Mouse (Mus musculus) urinary bladder, postnatal 10 days (tissue): Measurements from ENCODE around the gene Wnt10b.
"Not testable (repeated sequence)": the region's sequence is repeated elsewhere in the genome, so short reads cannot be mapped to it uniquely, and the experiment has no call there.

Experiments used
- DNase-seq: peaks from one replicate; pipeline ENCODE4 v3.0.0; 2022; ENCODE audit warnings: low spot score

Gene Wnt10b

DNA sequence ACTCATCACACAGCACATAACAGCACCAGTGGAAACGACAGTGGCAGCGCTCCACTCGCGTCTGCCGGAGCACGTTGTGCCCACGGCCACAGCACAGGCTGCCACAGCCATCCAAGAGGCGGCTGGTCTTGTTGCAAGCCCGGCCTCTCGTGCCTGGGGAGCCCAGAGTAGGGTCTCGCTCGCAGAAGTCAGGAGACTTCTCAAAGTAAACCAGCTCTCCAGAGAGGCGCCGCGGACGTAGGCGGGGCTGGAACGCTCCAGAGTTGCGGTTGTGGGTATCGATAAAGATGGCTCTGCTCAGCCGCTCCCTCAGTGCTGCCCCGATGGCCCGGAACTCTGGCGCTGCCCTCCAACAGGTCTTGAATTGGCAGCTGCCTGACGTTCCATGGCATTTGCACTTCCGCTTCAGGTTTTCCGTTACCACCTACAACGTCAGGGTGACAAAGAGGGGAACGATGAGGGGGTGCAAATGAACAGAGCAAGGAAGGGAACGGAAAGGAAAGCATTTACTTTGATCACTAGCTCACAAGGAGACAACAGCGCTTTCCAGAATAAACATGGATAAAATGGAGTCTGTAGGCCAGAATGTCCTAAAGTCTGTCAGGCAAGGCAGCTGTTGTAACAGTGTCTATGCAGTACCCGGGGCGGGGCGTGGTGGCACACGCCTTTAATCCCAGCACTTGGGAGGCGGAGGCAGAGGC lies 5.3 kb downstream of the Wnt10b start:
- no peak for DNase-seq

DNA sequence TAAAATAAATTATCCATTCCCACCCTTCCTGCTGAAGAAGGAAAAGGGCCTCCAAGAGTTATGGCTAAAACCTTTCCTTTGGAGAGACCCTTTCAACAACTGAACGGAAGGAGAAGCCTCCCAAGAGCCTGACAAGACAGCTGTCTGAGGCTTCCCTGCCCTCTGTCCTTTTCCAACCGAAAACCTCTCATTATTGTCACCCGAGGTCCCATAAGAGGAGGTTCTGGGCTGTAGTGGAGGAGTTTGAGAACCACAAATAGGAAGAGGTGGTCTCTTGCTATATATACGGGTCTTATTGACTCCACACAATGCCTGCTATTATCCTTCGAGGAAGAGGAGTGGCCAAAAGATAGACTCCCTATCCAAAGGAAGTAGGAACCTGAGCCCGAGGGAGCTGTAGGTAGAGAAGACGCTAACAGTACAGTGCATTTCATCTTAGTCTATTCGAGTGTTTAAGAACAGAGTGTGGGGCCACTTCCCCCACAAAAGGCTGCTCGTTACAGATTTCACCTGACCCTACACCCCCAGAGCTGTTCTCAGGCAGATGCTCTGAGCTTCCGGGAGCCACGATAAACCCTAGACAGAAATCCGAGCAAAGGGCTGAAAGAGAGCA lies 6.0 kb downstream of the Wnt10b start:
- no peak for DNase-seq

DNA sequence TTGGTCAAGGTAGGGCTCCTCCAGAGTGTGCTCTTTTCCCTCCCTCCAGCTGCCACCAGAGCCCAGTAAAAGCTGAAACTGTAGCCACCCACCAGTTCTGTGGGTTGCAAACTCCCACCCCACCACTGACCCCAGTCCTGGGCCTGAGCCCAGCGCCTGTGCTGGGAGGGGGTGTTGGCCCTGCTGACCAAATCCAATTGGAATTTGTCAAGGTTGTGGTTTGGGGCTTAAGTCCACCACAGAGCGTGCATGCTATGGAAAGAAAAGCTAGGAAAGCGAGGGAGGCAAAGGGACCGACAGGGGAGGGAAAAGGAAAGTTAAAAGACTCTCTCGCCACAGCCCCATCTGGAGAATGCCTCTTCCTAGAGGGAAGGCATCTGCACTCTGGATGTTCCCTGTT lies 9.7 kb downstream of the Wnt10b start:
- no peak for DNase-seq

DNA sequence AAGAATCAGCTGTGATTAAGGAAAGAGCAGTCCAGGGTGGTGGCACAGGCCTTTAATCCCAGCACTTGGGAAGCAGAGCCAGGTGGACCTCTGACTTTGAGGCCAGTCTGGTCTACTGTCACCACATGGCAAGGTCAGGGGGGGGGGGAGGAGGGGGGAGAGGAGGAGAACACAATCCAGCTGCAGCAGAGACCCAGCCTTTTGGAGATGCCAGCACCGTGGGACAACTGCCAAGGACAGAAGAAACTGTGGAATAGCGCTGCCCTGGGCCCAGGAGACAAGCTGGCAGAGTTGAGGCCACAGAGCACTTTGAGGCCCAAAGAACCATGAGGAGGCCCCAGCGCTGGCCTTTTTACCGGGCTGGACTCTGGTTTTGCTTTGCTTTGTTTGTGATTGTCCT lies 12.0 kb downstream of the Wnt10b start:
- DNase-seq = no peak

DNA sequence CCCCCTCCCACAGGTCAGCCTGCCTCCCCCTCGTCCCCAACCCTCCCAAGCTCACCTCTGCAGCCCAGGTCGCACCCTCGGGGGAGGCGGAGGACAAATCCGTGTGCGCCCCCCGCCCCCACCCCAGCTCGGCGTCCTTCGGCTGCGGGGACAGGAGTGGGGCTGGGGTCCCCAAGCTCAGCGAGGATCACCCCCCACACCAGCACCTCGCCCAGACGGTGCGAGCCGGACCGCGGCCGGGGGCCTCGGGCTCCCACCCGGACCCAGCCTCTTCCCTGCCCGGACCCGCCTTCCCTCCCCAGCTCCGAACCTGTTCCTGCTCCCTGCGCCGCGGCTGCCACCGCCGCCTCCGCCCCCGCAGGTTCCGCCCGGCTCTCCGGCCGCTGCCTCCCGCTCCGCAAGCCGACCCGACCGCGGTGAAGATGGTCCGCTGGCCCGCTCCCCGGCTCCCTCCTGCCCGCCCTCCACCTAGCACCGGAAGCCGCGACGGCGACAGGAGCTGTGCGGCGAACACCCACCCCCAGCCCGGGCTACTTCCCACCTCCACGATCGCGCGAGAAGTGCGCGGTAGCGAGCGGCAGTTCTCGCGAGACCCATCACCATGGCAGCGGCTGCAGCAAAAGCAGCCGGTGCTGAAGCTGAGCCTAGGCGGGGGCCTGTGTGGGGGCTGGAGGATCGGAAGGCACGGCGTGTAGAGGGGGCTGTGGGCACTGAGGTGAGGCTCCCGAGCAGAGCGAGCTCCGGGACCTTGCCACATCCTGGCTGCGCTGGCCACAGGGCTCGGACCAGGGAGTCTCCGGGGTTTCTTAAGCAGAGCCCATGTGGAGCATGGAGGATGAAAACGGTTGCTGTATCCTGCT lies 15.1 kb downstream of the Wnt10b start, which contains the start of gene Arf3:
TSS of gene Arf3 (minus strand) at position 545 of the 860 bp plus-strand sequence.
- DNase-seq = peak; percentile 84

DNA sequence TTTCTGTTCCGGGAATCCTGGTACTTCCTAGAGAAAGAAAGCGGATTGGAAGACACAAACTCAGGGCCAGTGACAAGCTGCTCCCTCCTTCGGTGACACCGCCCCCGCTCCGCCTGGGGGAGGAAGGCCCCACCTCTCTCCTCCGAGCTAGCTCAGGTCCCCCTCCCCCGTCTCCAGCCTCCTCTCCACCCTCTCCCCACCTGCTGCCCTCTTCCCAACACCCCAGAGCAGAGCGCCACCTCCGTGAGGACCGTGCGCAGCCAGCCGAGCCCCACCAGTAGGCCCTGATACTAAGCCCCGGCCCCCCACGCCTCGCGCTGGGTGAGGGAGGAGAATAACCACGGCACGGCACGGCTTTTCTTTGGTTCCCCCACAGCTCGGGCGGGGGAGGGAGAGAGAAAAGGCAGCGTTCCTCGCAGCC lies 15.7 kb downstream of the Wnt10b start:
- DNase-seq = no peak

DNA sequence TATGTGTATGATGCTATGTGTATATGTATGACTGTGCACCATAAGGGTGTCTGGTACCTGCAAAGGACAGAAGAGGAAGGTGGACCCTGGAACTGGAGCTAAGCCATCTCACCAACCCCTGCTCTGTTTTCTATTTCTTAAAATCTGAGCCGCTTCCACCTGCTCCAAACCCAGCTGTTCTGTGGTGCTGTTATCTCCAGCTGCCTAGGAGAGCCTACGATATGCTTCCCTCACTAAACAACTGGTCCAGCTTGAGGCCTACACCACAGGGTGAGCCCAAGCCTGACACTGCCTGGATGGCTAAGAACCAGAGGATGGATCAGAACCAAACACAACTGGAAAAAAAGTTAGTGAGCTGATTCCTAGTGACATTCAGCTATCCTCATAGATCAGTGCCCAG lies 23.8 kb downstream of the Wnt10b start:
- DNase-seq = no peak

DNA sequence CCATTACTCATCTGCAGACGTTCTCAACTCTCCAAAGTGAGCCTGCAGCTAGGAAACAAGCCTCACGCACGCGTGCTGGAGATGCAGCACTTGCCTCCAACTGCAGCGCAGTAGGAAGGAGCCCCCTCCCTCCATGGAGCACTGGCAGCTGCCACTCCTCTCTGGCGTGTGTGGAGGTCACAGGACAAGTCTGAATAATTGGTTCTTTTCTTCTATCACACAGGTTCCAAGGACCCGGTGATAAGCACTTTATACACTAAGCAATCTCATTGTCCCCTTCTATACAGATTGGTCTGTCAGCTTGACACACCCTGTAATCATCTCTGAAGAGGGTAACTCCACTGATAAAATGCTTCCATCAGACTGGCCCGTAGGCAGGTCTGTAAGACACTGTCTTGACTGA lies 24.9 kb downstream of the Wnt10b start:
- DNase-seq = no peak

DNA sequence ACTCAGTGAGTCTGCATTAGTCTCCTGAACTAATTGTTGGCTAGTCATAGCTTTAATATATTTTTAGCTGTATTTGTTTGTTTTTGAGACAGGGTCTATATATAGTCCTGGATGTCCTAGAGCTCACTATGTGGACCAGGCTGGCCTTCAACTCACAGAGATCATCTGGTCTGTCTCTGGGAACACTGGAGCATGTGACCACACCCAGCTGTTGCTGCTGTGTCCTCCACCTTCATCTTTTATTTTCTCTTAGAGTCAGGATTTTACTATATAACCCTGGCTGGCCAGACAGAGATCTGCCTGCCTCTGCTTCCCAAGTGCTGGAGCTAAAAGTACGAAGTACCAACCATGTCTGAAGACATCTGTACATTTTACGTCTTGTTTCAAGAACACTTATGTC lies 28.9 kb downstream of the Wnt10b start:
- no peak for DNase-seq

DNA sequence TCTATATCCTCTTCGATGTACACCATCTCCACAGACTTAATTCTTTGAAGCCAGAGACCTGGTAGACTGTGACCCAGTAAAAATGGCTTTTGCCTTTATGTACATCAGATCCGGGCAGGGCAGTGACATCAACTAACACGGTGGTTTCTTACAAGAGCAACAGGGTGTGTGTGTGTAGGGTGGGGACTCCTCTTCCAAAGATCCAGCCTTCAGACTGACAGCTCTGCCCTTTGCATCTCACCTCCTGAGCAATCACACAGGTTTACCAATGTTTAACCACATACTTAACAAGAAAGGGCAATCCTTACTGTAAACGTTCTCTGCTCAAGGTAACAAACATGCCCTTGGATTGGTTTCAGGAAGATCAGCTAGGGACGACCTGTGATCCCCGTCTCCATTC lies 30.7 kb downstream of the Wnt10b start:
- no peak for DNase-seq

DNA sequence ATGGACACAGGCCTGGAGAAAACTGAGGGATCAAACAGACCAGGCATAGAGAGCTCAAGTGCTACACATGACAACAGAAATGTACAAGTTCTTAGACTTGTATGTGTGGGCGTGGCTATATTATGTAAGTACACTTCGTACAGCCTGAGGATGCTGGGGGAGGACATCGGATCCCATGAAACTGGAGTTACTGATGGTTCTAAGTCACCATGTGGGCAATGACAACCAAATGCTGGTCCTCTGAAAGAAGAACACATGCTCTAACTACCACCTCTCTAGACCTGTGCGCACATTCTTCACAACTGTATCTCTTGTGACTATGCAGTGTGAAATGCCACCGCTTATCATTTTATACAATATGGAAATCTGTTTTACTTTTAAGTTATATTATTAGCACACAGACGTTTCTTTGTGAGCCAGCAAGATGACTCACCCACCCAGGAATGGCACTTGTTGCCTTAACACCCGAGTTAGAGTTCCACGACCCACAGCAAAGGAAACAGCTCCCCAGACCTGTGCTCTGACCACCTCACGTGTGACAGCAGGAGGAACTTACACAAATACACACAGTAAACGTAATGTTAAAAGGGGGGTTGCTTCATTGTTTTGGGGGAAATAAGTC lies 31.5 kb downstream of the Wnt10b start:
- no peak for DNase-seq

DNA sequence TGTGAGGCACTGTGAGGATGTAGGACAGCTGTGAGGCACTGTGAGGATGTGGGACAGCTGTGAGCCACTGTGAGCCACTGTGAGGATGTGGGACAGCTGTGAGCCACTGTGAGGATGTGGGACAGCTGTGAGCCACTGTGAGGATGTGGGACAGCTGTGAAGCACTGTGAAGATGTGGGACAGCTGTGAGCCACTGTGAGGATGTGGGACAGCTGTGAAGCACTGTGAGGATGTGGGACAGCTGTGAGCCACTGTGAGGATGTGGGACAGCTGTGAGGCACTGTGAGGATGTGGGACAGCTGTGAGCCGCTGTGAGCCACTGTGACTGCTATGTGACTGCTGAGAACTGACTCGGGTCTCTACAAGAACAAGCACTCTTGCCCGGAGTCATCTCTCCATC lies 34.1 kb downstream of the Wnt10b start:
- DNase-seq = not testable (repeated sequence)

DNA sequence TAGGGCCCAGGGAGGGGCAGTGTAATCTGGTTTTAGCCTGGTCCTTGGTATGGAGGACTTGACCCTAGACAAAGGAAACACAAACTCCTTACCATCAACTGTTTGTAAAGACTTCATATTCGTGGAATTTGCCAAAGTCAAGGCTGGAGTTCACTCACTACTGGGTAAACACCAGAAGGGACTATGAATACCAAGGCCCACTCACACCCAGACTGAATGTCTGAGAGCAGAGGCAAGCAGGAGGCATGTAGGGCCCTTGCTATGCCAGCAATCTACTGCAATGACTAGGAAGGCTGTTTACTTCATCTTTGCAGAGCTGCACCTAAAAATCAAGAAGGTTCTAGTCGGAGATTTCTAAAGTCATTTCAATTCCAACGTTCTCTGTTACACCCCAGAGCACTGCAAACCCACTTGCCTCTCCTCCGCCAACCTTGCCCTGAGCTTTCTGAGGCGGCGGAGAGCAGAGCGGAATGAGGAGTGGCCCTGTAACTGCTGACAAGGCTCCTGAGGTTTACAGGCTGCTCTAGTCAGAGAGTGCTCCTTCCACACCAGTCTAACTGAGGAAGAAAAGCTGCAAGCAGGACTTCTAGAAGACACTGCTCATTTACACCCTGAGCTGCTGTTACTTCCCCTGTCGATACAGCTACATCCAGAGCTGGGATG lies 35.1 kb downstream of the Wnt10b start:
- no peak for DNase-seq

DNA sequence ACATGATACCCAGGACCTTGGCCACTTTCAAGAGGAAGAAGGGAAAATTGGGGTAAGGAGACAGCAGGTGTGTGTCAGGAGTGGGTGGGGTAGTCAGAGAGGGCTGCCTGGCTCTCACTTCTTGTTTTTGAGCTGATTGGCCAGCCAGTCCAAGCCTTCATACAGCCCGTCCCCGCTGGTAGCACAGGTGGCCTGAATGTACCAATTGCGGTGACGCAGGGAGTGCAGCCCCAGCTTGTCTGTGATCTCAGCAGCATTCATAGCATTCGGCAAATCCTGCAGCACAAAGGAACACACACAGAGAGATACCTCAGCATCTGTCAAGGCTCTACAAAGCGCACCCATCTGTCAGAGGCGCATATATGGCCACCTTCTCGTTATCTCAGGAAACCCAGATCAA lies 37.7 kb downstream of the Wnt10b start:
- no peak for DNase-seq

DNA sequence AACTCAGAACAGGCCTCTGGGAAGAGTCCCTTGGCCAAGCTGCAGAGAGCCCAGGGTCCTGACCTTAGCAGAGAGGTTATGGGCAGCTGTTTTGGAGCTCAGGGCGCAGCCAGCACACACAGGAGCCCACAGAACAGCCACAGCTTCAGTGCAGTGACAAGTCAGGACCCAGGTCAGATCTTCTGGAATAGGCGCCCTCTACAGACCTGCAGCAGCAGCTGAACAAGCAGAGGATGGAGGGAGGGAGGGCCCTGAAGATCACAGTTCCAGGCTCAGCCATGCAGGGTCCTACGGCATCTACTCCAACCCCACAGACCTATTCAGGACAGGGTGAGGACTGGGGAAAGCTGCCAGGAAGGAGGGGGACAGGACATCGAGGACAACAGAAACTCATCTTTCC lies 39.2 kb downstream of the Wnt10b start:
- no peak for DNase-seq

DNA sequence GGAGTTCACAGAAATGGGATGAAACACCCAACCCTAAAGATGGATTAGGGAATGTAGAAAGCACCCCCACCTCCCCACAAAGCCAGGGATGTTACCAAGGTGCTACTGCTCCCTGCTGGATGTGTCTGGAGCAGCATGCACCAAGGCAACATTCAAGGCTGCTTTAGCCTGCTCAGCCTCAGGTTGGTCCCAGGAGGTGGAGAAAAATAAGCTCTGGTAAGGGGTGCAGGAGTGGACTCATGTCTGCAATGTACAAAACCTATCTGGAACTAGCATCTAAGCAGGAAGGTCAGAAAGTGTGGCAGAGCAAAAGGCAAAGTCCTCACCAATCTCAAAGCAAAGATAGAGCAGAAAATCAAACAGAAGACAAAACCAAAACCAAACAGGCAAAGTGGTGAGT lies 40.1 kb downstream of the Wnt10b start:
- DNase-seq = no peak

DNA sequence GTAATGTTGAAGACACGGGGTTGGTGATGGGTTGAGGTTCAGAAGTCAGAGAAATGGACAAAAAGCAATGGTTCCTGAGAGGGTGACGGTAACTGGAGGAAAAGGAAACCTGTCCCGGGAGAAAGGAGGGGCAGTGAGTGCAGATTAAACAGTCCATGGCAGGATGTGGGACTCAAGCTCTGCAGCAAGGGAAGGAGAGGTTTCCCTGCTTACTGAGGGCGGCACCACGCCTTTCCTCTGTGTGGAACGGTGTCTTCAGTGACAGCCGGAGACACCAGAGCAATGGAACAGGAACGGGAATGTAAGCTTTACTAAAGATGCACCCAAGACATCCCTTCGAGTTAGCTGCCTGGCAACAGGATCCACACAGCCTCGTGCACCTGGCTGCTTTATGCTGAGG lies 41.4 kb downstream of the Wnt10b start:
- DNase-seq = no peak

DNA sequence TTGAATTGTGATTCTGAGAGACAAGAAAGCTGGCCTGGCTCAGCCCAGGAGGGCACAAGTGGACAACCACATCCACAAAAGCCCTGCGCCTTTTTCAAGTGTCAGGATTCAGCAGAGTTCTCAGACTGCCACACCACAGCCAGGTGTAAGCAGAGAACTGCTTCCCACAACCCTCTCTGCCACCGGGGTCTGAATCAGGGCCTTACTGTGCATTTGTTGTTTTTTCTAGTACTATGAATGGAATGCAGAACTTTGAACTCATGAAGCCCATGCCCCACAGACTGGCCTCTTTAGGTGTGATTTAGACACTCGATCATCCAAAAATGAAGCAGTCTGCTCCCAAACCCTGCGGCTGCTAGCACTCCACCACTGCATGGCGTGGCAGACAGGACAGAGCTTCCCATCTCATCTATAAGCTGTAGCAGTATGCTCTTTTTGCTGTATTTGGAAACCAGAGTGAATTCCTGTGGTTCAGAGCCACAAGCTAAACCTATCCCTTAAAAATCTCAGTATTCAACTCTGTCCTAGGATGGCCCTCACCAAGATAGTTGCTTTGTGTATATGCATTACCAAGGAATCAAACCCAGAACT lies 43.9 kb downstream of the Wnt10b start:
- DNase-seq = no peak

DNA sequence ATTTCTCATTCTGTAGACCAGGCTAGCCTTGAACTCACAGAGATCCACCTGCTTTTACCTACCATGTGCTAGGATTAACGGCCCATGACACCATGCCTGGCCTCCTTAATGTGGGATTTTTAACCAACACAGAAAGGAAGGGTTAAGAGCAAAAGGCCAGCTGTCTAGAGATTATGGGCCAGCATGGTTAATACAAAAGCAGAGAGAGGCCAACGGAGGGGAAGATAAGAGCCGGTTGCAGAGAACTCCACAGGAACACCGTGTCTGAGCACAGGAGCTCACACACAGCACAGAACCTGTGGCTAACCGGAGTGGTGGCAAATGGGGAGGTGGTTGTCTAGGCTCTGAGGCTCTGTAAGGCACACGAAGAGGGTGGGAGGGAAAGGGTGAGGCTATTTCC lies 44.6 kb downstream of the Wnt10b start:
- DNase-seq = no peak

DNA sequence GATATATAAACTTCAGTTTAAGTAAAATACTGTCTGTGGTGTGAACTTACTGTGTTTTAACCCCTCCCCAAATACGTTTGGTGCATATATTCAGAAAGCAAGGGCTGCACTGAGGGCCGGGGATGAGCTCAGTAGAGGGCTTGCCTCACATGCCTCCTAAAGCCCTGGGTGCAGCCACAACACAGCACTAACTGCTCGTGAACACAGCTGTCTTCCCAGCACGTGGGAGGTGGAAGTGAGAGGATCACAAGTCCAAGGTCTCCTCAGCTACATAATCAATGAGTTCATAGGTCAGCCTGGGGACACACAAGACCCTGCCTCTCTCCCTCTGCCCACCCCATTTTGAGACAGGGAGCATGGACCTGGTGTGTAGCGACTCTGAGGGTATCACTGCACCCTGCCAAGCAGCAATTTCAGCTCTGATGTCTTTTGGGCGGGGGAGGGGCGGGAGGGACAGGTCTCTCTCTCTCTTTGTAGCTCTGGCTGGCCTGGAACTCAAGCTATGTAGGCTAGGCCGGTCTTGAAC lies 45.9 kb downstream of the Wnt10b start:
- no peak for DNase-seq

DNA sequence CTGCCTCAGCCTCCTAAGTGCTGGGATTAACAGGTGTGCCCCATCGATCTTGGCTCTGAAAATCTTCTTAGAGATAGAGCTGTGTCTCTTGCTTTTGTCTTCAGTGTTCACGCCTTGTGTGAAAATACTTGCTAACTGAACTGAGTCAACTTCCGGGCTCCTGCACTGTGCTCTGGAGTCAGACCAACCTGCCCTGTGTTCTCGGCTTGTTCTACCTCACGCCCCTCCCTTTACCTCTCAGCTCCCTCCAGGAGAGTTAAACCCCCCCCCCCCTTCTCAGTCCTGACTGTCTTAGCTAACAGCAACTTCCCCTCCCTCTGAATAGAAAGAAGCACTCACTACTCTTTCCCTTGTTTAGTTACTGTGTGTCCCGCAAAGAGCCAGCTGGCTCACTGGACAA lies 47.2 kb downstream of the Wnt10b start:
- no peak for DNase-seq
